Mouse (Mus musculus): ENCODE data around the gene Them5. TPM values are rescaled to one million over a fixed set of nuclear protein-coding genes. Genes with fewer than 3 reads are reported as not detected.
A peak's percentile ranks its signal among the peaks of the same experiment; 100 is the strongest.

Gene Them5
- polyA plus RNA-seq, 1 experiment, result not detected

DNA sequence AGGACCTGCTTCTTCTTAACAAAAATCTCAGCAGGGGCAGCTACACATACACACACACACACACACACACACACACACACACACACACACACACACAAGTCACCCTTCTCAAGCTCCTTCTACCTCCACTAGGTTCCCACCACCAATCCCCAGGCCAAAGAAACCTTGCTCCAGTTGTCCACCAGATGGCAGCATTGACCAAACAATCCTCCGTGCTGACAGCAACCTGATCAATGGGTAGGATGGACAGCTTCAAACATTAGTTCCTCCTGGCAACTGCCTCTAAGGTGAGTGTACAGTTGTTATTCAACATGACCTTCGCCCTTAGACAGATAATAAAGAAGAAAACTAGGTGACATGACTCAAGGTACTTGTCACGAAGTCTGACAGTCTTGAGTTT, 24.9 kb downstream of the Them5 start:
- WGBS, result 23% methylated on average over 3 of the region's 3 CpGs
- Histone ChIP-seq H3K4me1 (ENCODE audit: control insufficient read depth, insufficient read depth, low read length) (peaks cover 20% of the 10 kb centered on the region), H3K27ac (ENCODE audit: insufficient read depth, low read depth, low read length) (no peak overlapping the region), H3K4me3 (ENCODE audit: insufficient read depth, low read depth, low read length) (no peak overlapping the region)
- no peak for TF ChIP-seq POLR2A (IDR thresholded peaks at IDR 0.05; ENCODE audit: insufficient read depth, low read depth, low read length)
- TF ChIP-seq CTCF (IDR thresholded peaks at IDR 0.05; ENCODE audit: insufficient read depth, low read depth, low read length), result 0 out of 2 replicates have a peak, but pooled peaks have one; percentile 35

DNA sequence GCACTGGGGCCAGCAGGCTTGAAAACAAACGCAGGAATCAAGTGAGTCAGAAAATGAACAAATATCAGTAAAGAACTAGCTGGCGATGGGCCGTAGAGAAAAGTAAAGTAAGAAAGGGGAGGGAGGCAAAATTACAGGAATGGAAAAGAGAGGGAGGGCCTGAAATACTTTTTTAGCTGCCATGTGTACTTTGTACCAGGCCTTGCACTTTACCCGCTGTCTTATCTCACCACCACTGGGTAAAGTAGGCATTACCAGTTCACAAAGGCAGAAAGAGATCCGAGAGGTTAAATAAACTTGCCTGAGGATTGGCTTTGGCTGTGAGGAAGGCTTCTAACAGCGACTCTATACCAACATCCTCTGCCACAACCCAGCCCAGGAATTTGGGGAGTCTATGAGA, 25.6 kb downstream of the Them5 start:
- 83% methylated on average over 6 of the region's 6 CpGs for WGBS
- Histone ChIP-seq H3K4me1 (ENCODE audit: control insufficient read depth, insufficient read depth, low read length) (peaks cover 18% of the 10 kb centered on the region), H3K27ac (ENCODE audit: insufficient read depth, low read depth, low read length) (no peak overlapping the region), H3K4me3 (ENCODE audit: insufficient read depth, low read depth, low read length) (no peak overlapping the region)
- TF ChIP-seq CTCF (IDR thresholded peaks at IDR 0.05; ENCODE audit: insufficient read depth, low read depth, low read length) (no peak), POLR2A (IDR thresholded peaks at IDR 0.05; ENCODE audit: insufficient read depth, low read depth, low read length) (no peak)

DNA sequence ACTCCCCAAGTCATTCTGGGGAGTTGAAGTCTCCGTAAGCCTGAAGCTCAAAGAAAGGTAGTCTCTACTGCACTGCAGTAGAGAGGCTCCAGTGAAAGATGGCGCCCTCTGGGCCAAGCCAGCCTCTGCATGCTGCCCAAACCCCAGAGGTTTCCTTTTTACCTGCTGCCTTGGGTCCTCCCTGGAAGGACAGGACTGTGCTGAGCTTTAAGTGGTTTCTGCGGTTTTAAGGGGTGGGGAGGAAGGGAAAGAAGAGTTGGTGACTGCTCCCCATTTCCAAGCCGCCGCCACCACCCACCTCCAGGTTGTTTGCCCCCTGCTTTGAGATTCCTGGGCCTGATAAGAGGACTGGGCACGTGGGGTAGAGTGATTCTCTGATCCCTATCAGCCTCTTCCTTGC, 26.7 kb downstream of the Them5 start:
- no peak for TF ChIP-seq POLR2A (IDR thresholded peaks at IDR 0.05; ENCODE audit: insufficient read depth, low read depth, low read length)
- peaks cover 22% of the 10 kb centered on the region for H3K4me1 ChIP-seq (ENCODE audit: control insufficient read depth, insufficient read depth, low read length)
- WGBS, result 84% methylated on average over 6 of the region's 6 CpGs

DNA sequence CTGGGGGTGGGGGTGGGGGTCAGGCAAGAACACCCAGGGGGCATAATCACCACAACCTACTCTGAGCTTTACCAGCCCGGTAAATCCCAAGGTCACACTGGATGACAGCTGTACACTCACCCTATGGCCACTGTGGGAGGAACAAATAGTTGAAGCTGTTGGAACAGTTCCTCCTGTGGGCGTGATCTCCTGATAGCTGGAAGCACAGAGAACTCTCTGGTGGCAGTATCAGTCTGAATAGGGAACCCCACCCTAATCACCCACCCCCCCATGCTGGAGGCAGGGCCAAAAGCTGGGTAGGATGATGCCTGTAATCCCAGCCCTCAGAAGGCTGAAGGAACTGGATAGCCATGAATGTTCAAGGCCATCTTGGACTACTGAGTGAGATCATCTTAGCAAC, 27.8 kb downstream of the Them5 start:
- Histone ChIP-seq H3K4me3 (ENCODE audit: insufficient read depth, low read depth, low read length) (no peak overlapping the region), H3K27ac (ENCODE audit: insufficient read depth, low read depth, low read length) (no peak overlapping the region), H3K4me1 (ENCODE audit: control insufficient read depth, insufficient read depth, low read length) (peaks cover 17% of the 10 kb centered on the region)
- TF ChIP-seq CTCF (IDR thresholded peaks at IDR 0.05; ENCODE audit: insufficient read depth, low read depth, low read length), result no peak
- no peak for TF ChIP-seq POLR2A (IDR thresholded peaks at IDR 0.05; ENCODE audit: insufficient read depth, low read depth, low read length)
- 59% methylated on average over 2 of the region's 2 CpGs for WGBS

More for the DNA sequence above, 26.7 kb downstream of the Them5 start:
- no peak overlapping the region for H3K27ac ChIP-seq (ENCODE audit: insufficient read depth, low read depth, low read length)
- no peak overlapping the region for H3K4me3 ChIP-seq (ENCODE audit: insufficient read depth, low read depth, low read length)

DNA sequence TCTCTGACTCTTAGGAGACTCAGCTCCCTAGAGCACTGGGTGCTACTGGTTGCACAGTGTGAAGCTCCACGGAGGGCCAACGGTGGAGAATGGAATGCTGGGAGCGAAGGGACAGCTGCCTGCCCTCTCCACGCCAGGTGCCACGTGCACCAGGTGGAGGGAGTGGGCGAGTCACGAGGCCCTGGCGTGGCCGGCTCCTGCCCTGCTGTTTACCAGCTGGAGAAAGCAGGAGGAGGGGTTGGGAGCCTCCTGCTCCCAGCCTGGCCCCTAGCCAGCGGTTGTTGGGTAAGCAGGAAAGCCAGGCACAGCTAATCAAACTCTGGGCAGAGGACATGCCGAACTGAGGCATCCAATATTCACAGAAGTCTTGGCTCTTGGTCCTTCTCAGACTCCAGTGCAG, 29.7 kb downstream of the Them5 start:
- Histone ChIP-seq H3K27ac (ENCODE audit: insufficient read depth, low read depth, low read length) (no peak overlapping the region), H3K4me1 (ENCODE audit: control insufficient read depth, insufficient read depth, low read length) (peaks cover 17% of the 10 kb centered on the region), H3K4me3 (ENCODE audit: insufficient read depth, low read depth, low read length) (0 out of 2 replicates have a peak overlapping the region, but pooled peaks have one; percentile 18)
- WGBS, result 18% methylated on average over 11 of the region's 11 CpGs
- no peak for TF ChIP-seq POLR2A (IDR thresholded peaks at IDR 0.05; ENCODE audit: insufficient read depth, low read depth, low read length)
- no peak for TF ChIP-seq CTCF (IDR thresholded peaks at IDR 0.05; ENCODE audit: insufficient read depth, low read depth, low read length)

DNA sequence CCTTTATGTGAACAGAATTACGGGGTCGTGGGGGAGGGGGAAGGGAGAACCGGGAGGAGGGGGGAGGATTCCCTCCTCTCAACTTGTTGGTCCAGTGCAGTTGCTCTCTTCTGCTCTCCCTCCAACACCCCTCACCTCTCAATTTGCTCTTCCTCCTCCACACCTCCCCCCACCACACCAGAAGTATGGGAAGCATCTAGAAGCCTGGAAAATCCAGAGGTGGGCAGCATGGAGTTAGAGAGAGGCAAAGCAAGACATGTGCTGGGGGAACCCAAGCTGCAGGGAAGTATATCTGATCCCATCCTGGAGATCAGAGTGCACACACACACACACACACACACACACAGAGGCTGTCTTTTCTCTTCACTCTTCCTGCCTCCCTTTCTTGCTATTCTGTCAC, 30.1 kb downstream of the Them5 start:
- Histone ChIP-seq H3K4me3 (ENCODE audit: insufficient read depth, low read depth, low read length) (no peak overlapping the region), H3K4me1 (ENCODE audit: control insufficient read depth, insufficient read depth, low read length) (peaks cover 17% of the 10 kb centered on the region), H3K27ac (ENCODE audit: insufficient read depth, low read depth, low read length) (no peak overlapping the region)
- no peak for TF ChIP-seq POLR2A (IDR thresholded peaks at IDR 0.05; ENCODE audit: insufficient read depth, low read depth, low read length)
- TF ChIP-seq CTCF (IDR thresholded peaks at IDR 0.05; ENCODE audit: insufficient read depth, low read depth, low read length), result no peak
- 11% methylated on average over 3 of the region's 3 CpGs for WGBS

DNA sequence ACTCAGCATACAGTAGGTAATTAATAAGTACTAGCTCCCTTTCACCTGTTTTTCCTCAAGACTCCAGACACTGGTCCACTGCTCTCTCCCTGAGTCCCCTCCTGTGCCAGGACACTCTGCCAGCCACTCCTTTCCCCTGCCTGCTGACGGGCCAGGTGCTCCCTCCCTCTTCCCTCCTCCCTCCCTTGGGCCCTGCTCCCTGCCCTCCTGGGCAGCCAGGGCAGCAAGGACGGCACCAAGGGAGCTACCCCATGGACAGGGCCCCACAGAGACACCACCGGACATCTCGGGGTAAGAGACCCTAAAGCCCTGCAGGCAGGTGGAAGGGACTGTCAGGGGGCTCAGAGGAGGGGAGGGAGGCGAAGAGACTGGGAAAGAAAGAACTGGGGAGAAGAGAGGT, 30.7 kb downstream of the Them5 start, which contains the start of gene Rorc:
TSS of gene Rorc (plus strand) at position 154 of the 400 bp plus-strand sequence.
- H3K27ac ChIP-seq (ENCODE audit: insufficient read depth, low read depth, low read length), result no peak within 1 kb of the TSS
- 0 out of 2 replicates have a peak within 1 kb of the TSS, but pooled peaks have one; percentile 18 for H3K4me3 ChIP-seq (ENCODE audit: insufficient read depth, low read depth, low read length)
- 46% methylated on average over 5 of the region's 5 CpGs for WGBS
- TF ChIP-seq POLR2A (IDR thresholded peaks at IDR 0.05; ENCODE audit: insufficient read depth, low read depth, low read length), result no peak
- TF ChIP-seq CTCF (IDR thresholded peaks at IDR 0.05; ENCODE audit: insufficient read depth, low read depth, low read length), result no peak
- peaks cover 17% of the 10 kb centered on the region for H3K4me1 ChIP-seq (ENCODE audit: control insufficient read depth, insufficient read depth, low read length)

DNA sequence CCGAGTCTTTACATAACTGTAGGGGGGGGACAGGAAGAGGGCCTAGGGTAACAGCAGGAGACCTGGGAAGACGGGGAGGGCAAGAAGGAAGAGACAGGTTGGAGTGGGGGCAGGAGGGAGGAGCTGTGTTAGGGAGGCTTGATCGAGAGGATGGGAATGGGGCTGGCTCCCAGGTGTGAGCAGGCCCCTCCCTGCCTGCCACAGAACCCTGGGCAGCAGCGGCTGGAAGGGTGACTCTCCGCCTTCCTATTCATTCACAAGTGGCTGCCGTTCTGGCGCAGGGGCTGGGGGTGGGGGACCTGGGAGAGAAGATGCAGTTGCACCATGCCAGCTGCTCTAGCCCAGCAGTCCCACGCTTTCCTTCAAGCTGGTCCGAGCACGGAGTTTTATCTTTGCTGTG, 31.2 kb downstream of the Them5 start:
- WGBS, result 11% methylated on average over 10 of the region's 10 CpGs
- TF ChIP-seq POLR2A (IDR thresholded peaks at IDR 0.05; ENCODE audit: insufficient read depth, low read depth, low read length) (no peak), CTCF (IDR thresholded peaks at IDR 0.05; ENCODE audit: insufficient read depth, low read depth, low read length) (no peak)
- Histone ChIP-seq H3K27ac (ENCODE audit: insufficient read depth, low read depth, low read length) (no peak overlapping the region), H3K4me3 (ENCODE audit: insufficient read depth, low read depth, low read length) (no peak overlapping the region), H3K4me1 (ENCODE audit: control insufficient read depth, insufficient read depth, low read length) (peaks cover 17% of the 10 kb centered on the region)

DNA sequence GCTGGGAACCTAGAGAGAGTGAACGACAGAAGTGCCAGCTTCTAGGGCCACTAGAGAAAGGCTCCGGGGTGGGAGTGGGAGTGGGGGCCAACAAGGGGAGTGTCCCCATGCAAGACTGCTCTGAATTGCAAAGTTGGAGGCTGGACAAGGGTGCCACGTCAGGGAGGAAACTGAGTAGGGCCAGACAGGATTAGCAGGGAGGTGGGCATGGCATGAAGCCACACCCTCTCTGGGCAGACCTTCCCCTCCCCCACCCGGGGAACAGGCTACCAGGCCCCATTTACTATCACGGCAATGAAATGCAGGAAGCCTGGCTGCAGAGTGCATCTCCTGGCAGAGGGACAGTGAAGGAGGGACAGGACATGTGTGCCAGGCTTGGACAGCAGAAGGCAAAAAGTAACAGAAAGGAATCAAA, 31.7 kb downstream of the Them5 start:
- no peak overlapping the region for H3K4me3 ChIP-seq (ENCODE audit: insufficient read depth, low read depth, low read length)
- no peak overlapping the region for H3K27ac ChIP-seq (ENCODE audit: insufficient read depth, low read depth, low read length)
- 5% methylated on average over 5 of the region's 5 CpGs for WGBS

DNA sequence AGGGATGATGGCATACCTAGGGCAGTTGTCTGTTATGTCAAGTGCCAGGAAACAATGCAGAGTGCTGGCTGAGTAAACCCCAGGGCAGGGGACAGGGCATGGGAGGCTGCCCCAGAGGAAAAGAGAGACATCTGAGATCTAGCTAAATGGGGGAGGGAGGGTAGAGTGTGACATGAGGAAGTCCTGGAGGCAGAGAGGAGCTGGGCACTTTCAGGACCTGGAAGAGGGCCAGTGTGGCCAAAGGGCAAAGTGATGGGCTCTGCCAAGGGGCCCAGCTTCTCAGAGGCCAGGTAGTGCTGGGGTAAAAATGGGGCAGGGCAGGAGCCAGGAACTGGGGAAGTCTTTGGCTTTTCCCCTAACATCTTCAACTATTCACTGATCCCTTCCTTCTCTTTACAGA, 32.7 kb downstream of the Them5 start:
- TF ChIP-seq CTCF (IDR thresholded peaks at IDR 0.05; ENCODE audit: insufficient read depth, low read depth, low read length), result no peak
- TF ChIP-seq POLR2A (IDR thresholded peaks at IDR 0.05; ENCODE audit: insufficient read depth, low read depth, low read length), result no peak
- no peak overlapping the region for H3K4me3 ChIP-seq (ENCODE audit: insufficient read depth, low read depth, low read length)

More for the DNA sequence above, 31.7 kb downstream of the Them5 start:
- TF ChIP-seq CTCF (IDR thresholded peaks at IDR 0.05; ENCODE audit: insufficient read depth, low read depth, low read length) (no peak), POLR2A (IDR thresholded peaks at IDR 0.05; ENCODE audit: insufficient read depth, low read depth, low read length) (no peak)
- peaks cover 17% of the 10 kb centered on the region for H3K4me1 ChIP-seq (ENCODE audit: control insufficient read depth, insufficient read depth, low read length)

More for the DNA sequence above, 32.7 kb downstream of the Them5 start:
- Histone ChIP-seq H3K4me1 (ENCODE audit: control insufficient read depth, insufficient read depth, low read length) (peaks cover 17% of the 10 kb centered on the region), H3K27ac (ENCODE audit: insufficient read depth, low read depth, low read length) (no peak overlapping the region)
